Mouse (Mus musculus) kidney, adult 2 months (tissue): ENCODE measurements at regions not wholly inside any gene's neighbourhood (a gene's known extent, or its start where the extent isn't known, plus 50 kb on each side); places are given as distances from the start of the nearest gene placed in this dataset.

Experiments used
- CTCF ChIP-seq: fragments of 200-500 bp; conservative IDR thresholded peaks from 2 replicates; pipeline ENCODE4 v1.5.1; 2011; ENCODE audit warnings: low read depth, mild to moderate bottlenecking, control low read depth, low read length, moderate library complexity, mixed read lengths; ENCODE audit not compliant: insufficient read depth, insufficient read length
- POLR2A ChIP-seq: fragments of 200-500 bp; IDR thresholded peaks from one replicate; pipeline ENCODE4 v1.6.1; 2011; ENCODE audit warnings: low read depth, low read length, control low read depth

GRCm38 (mm10) chr10:99614392-99615249 lies 144.8 kb downstream of the Csl start:
- TF ChIP-seq CTCF (no peak), POLR2A (no peak)
